Mouse (Mus musculus) subcutaneous adipose tissue, adult 2 months (tissue): ENCODE data around the gene Minar1. TPM values are rescaled to one million over a fixed set of nuclear protein-coding genes. Genes with fewer than 3 reads are reported as not detected.

Experiments used
- polyA plus RNA-seq: library from polyadenylated mRNA; depleted of rRNA; stranded (reverse); fragments of >200 nt; gene quantifications from 2 replicates; pipeline ENCODE4 v1.2.3, GENCODE M21; 2012; ENCODE audit warnings: low replicate concordance; rRNA removed

Minar1 gene
- polyA plus RNA-seq, result 0.94 TPM in 1 of 2 replicates, not detected in the other

DNA sequence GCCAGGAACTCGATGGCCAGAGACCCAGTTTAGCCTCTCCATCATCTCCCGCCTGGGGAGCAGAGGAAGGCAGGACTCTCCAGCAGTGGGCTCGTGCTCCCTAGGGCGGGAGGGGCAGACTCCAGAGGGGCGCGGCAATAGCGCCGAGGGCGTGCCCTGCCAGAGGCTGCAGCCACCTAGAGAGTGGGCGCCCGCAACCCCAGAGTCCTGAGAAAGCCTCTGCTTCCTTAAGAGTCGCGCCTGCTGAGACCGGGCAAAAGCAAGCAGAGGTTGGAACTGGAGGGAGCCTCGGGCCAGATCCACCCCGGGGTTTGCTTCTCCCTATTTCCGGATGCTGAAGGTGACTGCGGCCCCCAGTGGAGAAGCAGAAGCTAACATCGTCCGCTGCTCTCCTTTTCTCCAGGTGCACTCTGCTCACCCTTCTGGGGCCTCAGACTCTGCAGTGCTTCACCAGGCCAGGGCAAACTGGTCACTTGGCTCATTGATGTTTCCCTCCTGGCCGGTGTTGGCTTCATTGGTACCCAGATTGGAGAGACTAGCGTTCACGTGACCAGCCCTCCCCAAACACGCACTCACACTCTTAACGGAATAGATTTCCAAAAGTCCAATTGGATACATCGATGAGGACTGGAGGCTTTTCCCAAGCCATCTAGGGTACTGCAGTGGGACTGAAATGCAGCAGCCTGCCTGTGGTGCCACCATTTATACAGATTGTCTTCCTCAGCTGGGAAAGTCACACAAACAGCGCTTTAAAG lies at the start of gene Minar1:
Gene Minar1, minus strand, starts transcription at position 120 of the 755 bp plus-strand sequence.

Other genes with a start within 250 kb of the Minar1 start
- gene Tmed3, start 81.9 kb upstream of the Minar1 start, polyA plus RNA-seq, result 155 and 172 TPM in 2 replicates
- not detected in 2 replicates for gene Ankrd34c, start 115.3 kb upstream of the Minar1 start, polyA plus RNA-seq